Mouse (Mus musculus) frontal cortex, postnatal 36 days (tissue): ENCODE results near the gene Srpk3.

Experiments used
- DNase-seq, 2 experiments: peaks; one replicate each; pipeline ENCODE4 v3.0.0; 2022; ENCODE audit warnings: low spot score in 2 of 2

The Srpk3 gene

GRCm38 (mm10) chrX:73798502-73798901 is 24.3 kb downstream of the Srpk3 start:
- peak in 1 of 2 experiments; percentile 41 for DNase-seq

DNA sequence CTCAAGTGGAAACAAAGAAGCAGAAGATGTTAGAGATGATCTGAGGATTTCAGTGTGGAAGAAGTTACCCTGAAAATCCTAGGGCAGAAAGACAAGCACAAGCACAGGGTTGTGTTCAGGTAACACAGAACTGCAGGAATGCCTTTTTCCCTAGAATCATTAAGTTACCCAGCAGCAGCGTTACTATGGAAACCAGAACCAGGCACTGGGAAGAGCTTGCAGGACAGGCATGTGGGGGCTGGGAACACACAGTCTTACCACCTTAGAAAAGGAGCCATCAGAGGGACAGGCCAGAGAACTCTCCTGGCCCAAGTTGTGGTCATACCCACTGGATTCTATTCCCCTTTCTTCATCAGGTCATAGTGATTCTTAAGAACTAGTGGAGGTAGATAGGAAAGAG is 31.6 kb downstream of the Srpk3 start:
- DNase-seq, result no peak

GRCm38 (mm10) chrX:73815072-73815471 is 40.9 kb downstream of the Srpk3 start:
- DNase-seq, result no peak

- no peak for DNase-seq
Observed at GRCm38 (mm10) chrX:73816596-73817314, 42.5 kb downstream of the Srpk3 start.

DNA sequence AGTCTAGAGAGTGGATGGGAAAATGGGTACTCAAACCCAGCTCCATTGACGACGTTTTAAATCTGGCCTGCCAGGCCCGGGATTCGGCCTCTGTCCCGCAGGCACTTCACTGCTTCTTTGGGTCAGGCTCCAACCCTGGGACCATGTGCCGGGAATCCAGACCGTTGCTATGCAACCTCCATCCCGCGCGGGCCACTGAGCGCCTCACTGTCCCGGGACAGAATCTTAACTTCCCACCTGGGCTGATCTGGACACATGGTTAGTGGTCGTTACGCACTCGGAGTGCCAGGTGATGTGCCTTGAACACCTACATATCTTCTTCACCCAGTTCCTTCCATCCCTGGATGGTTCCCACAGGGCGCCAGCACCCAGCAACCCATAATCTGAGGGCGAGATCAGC is 49.5 kb downstream of the Srpk3 start:
- no peak for DNase-seq

- DNase-seq, result peak; percentile 36 to 38
Observed at GRCm38 (mm10) chrX:73824185-73825151, 50.3 kb downstream of the Srpk3 start, which contains the start of gene Pdzd4. Pdzd4 (minus strand) TSS chrX:73824969.
